Mouse (Mus musculus) heart, embryonic 10.5 days (tissue): ENCODE results near the gene Tns3. TPM values are rescaled to one million over a fixed set of nuclear protein-coding genes. Genes with fewer than 3 reads are reported as not detected.

Source experiments
- DNase-seq: peaks from one replicate; pipeline ENCODE4 v3.0.0-alpha.2; 2017; ENCODE audit warnings: low spot score
- H3K27ac ChIP-seq: fragments of 300-500 bp; sonication (generic); 2 replicates; pipeline ENCODE4 v1.5.1; 2016; ENCODE audit warnings: mild to moderate bottlenecking
- H3K27me3 ChIP-seq: fragments of 300-500 bp; sonication (generic); 2 replicates; pipeline ENCODE4 v1.6.1; 2016; ENCODE audit warnings: mild to moderate bottlenecking; ENCODE audit not compliant: poor library complexity, insufficient read depth, severe bottlenecking
- H3K36me3 ChIP-seq: fragments of 300-500 bp; sonication (generic); 2 replicates; pipeline ENCODE4 v1.6.1; 2016; ENCODE audit warnings: mild to moderate bottlenecking, moderate library complexity
- H3K4me1 ChIP-seq: fragments of 300-500 bp; sonication (generic); 2 replicates; pipeline ENCODE4 v1.6.1; 2016; ENCODE audit warnings: mild to moderate bottlenecking
- H3K4me3 ChIP-seq: fragments of 300-500 bp; sonication (generic); 2 replicates; pipeline ENCODE4 v1.5.1; 2016; ENCODE audit warnings: mild to moderate bottlenecking, moderate library complexity
- H3K9me3 ChIP-seq: fragments of 300-500 bp; sonication (generic); 2 replicates; pipeline ENCODE4 v1.6.1; 2016; ENCODE audit warnings: mild to moderate bottlenecking, moderate library complexity
- WGBS: fragments of 180-500 bp; shearing (Covaris S2); methylation state at CpG from one replicate; pipeline ENCODE4 v1.1.7; 2016; 5-methylcytosine and 5-hydroxymethylcytosine counted together
- polyA plus RNA-seq: library from polyadenylated mRNA; unstranded; fragments of >200 nt; fragmentation: Nextera tagmentation; extraction: Ambion mirVana; gene quantifications from 2 replicates; pipeline ENCODE4 v1.2.1, GENCODE M21; 2016

Gene Tns3
- polyA plus RNA-seq, 1 experiment from 2014 or later = 17.0 TPM

GRCm38 (mm10) chr11:8656448-8657393 lies 7.6 kb downstream of the Tns3 start:
- 74% methylated on average over 12 of the region's 12 CpGs for WGBS
- Histone ChIP-seq H3K4me3 (no peak overlapping the region), H3K27me3 (no peaks in the 10 kb centered on the region; the same call in 1 of the 2 replicates), H3K36me3 (0 out of 2 replicates have a peak, but pooled peaks cover 7% of the 10 kb centered on the region), H3K4me1 (peaks cover 50% of the 10 kb centered on the region), H3K9me3 (no peaks in the 10 kb centered on the region), H3K27ac (no peak overlapping the region)
- DNase-seq = no peak

GRCm38 (mm10) chr11:8653800-8654295 lies 10.5 kb downstream of the Tns3 start:
- Histone ChIP-seq H3K27ac (peak overlapping the region; percentile 23), H3K4me3 (no peak overlapping the region), H3K27me3 (peaks cover 4% of the 10 kb centered on the region; the same call in 1 of the 2 replicates), H3K36me3 (0 out of 2 replicates have a peak, but pooled peaks cover 4% of the 10 kb centered on the region), H3K9me3 (no peaks in the 10 kb centered on the region), H3K4me1 (peaks cover 48% of the 10 kb centered on the region)
- 74% methylated on average over 13 of the region's 13 CpGs for WGBS
- no peak for DNase-seq

GRCm38 (mm10) chr11:8652792-8653645 lies 11.3 kb downstream of the Tns3 start:
- WGBS = 49% methylated on average over 10 of the region's 10 CpGs
- no peaks in the 10 kb centered on the region for H3K9me3 ChIP-seq
- no peak overlapping the region for H3K4me3 ChIP-seq
- DNase-seq = no peak
- peaks cover 45% of the 10 kb centered on the region for H3K4me1 ChIP-seq
- peaks cover 4% of the 10 kb centered on the region; the same call in 1 of the 2 replicates for H3K27me3 ChIP-seq
- peak overlapping the region; percentile 23 for H3K27ac ChIP-seq
- no peaks in the 10 kb centered on the region for H3K36me3 ChIP-seq

- no peaks in the 10 kb centered on the region for H3K36me3 ChIP-seq
- H3K27me3 ChIP-seq = peaks cover 4% of the 10 kb centered on the region; the same call in 1 of the 2 replicates
- peak overlapping the region; percentile 4; the same call in 1 of the 2 replicates for H3K27ac ChIP-seq
- DNase-seq = no peak
- no peaks in the 10 kb centered on the region for H3K9me3 ChIP-seq
- peaks cover 50% of the 10 kb centered on the region for H3K4me1 ChIP-seq
- H3K4me3 ChIP-seq = no peak overlapping the region
- 78% methylated on average over 10 of the region's 10 CpGs for WGBS
Measured at GRCm38 (mm10) chr11:8652116-8652714, 12.1 kb downstream of the Tns3 start.

- no peak for DNase-seq
- H3K27me3 ChIP-seq = peaks cover 4% of the 10 kb centered on the region; the same call in 1 of the 2 replicates
- peaks cover 47% of the 10 kb centered on the region for H3K4me1 ChIP-seq
Measured at GRCm38 (mm10) chr11:8651448-8652035, 12.8 kb downstream of the Tns3 start.

GRCm38 (mm10) chr11:8645609-8646008 lies 18.7 kb downstream of the Tns3 start:
- no peak for DNase-seq
- Histone ChIP-seq H3K9me3 (no peaks in the 10 kb centered on the region), H3K4me1 (peaks cover 28% of the 10 kb centered on the region), H3K27ac (no peak overlapping the region), H3K36me3 (no peaks in the 10 kb centered on the region), H3K4me3 (no peak overlapping the region), H3K27me3 (peaks cover 4% of the 10 kb centered on the region; the same call in 1 of the 2 replicates)
- 85% methylated on average over 3 of the region's 3 CpGs for WGBS

More at GRCm38 (mm10) chr11:8651448-8652035, 12.8 kb downstream of the Tns3 start:
- no peaks in the 10 kb centered on the region for H3K36me3 ChIP-seq
- H3K4me3 ChIP-seq = no peak overlapping the region
- H3K9me3 ChIP-seq = no peaks in the 10 kb centered on the region
- no peak overlapping the region for H3K27ac ChIP-seq
- 71% methylated on average over 10 of the region's 10 CpGs for WGBS

- DNase-seq = no peak
- peaks cover 33% of the 10 kb centered on the region for H3K4me1 ChIP-seq
- whole genome bisulfite sequencing = 95% methylated on average over 2 of the region's 2 CpGs
- no peaks in the 10 kb centered on the region for H3K9me3 ChIP-seq
- H3K27me3 ChIP-seq = peaks cover 3% of the 10 kb centered on the region; the same call in 1 of the 2 replicates
- H3K27ac ChIP-seq = no peak overlapping the region
- no peaks in the 10 kb centered on the region for H3K36me3 ChIP-seq
- no peak overlapping the region for H3K4me3 ChIP-seq
Measured at GRCm38 (mm10) chr11:8644272-8644671, 20.1 kb downstream of the Tns3 start.

- WGBS = 26% methylated on average over 10 of the region's 10 CpGs
- DNase-seq = no peak
- no peak overlapping the region for H3K4me3 ChIP-seq
- H3K4me1 ChIP-seq = peaks cover 46% of the 10 kb centered on the region
- no peak overlapping the region for H3K27ac ChIP-seq
- no peaks in the 10 kb centered on the region for H3K36me3 ChIP-seq
- H3K27me3 ChIP-seq = peaks cover 3% of the 10 kb centered on the region; the same call in 1 of the 2 replicates
- no peaks in the 10 kb centered on the region for H3K9me3 ChIP-seq
Measured at GRCm38 (mm10) chr11:8641634-8642277, 22.6 kb downstream of the Tns3 start.

GRCm38 (mm10) chr11:8639726-8640125 lies 24.6 kb downstream of the Tns3 start:
- Histone ChIP-seq H3K4me1 (peaks cover 59% of the 10 kb centered on the region), H3K9me3 (no peaks in the 10 kb centered on the region), H3K4me3 (no peak overlapping the region), H3K27me3 (peaks cover 3% of the 10 kb centered on the region; the same call in 1 of the 2 replicates), H3K36me3 (no peaks in the 10 kb centered on the region), H3K27ac (peak overlapping the region; percentile 67)
- no peak for DNase-seq
- 88% methylated on average over 15 of the region's 16 CpGs for WGBS

GRCm38 (mm10) chr11:8639007-8639718 lies 25.2 kb downstream of the Tns3 start:
- Histone ChIP-seq H3K36me3 (no peaks in the 10 kb centered on the region), H3K27ac (peak overlapping the region; percentile 67), H3K4me3 (no peak overlapping the region), H3K4me1 (peaks cover 65% of the 10 kb centered on the region), H3K27me3 (peaks cover 3% of the 10 kb centered on the region; the same call in 1 of the 2 replicates), H3K9me3 (no peaks in the 10 kb centered on the region)
- no peak for DNase-seq
- 41% methylated on average over 6 of the region's 6 CpGs for WGBS
